Mouse (Mus musculus) cerebellum, postnatal 36 days (tissue): ENCODE results near the gene Sobp.

Experiments
- DNase-seq, 2 experiments: peaks; one replicate each; pipeline ENCODE4 v3.0.0; 2021 to 2022; ENCODE audit warnings: mixed read lengths in 2 of 2

Sobp gene

DNA sequence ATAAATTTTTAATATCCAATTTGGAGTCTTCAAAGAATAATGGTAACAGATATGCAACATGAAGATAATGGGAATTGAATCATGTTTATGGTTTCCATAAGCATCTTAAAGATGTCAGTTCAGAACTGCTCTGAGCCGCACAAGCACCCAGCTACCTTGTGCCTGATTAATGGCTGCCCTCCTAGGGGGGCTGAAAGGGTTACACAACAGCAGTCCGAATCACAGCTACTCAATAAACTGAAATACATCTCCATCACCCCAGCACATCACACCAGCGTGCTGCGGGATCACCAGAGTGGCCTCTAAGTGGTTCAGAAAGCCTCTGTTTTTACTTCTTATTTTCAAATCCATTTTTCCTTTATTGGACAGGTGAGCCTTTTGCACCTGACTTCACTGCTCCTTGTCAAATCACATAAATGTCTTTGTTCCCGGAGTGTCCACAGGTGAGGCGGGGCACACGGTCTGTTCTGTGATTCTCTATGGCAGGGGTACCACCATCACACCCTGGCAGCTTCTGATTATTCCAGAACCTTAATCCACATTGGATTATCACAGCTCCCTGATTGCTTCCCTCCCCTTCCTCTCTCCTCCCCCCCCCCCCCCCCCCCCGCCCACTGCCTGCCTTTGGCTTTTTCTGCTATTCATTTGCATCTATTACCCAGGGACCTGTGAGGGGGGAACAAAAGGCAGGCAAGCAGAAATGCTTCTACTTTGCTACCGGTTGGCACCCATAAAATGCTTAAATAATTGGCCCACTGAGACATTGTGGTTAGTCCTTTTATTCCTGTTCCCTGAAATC is 90.8 kb downstream of the Sobp start:
- DNase-seq = no peak

DNA sequence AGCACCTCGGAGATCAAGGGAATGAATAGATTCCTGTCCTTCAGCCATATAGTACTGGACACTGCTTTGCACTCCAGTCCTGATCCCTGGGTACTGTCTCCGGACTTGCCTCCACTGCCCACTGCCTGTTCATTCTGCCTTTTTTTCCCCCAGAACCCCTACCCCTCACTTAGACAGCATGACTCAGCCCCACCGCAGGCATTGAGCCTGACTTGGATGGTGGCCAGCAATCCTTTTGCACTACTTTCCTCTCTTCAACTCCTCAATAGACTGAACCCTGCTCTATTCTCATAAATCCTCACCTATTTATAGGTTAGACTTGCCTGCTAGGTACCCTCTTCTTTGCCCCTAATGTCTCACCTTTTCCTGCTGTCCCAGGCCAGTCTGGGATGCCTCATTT is 93.0 kb downstream of the Sobp start:
- peak in 1 of 2 experiments; percentile 13 for DNase-seq

DNA sequence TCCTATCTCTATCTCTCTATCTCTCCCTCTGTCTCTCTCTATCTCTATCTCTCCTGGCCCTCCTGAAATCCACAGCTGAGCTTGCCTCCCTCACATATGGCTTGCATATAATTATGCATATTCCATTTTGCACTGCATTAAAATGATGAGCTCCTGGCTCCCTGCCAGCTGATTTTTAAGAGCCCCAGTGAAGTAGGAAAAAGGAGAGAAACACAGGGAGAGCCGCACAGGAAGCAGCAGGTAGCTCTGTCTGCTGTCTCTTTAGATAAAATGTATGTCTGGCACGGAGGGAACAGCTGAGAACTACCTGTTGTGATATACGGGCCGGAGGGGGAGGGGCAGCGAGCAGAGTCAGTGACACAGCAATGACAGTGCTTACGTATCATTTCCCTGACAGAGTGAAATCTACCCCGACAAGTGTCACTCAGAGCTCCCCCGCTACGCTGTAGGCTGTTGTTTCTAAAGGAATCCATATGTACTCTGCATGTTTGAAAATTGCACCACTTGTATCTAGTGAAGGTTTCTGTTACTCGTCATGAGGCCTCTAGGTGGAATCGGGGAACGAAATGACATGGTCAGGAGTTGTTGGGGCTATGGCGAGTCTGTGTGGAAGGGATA is 98.7 kb downstream of the Sobp start:
- DNase-seq = no peak

DNA sequence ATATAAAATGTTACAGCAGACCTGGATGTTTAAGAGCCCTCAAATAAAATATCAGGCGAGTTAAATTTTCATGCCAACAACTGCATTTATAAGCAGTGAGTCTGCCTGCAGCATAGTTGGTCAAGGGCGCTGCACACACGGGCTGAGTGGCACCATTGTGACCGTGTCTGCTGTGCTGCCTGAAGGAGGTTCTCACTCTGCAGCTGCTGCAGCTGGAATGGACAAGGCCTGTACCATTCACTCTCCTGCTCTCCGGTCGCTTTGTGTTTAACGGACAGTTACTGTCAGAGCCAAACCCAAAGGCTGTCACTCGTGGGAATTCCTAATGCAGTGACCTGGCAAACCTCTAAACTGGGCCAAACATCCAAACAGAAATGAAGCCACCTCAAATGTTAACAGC is 101.0 kb downstream of the Sobp start:
- no peak for DNase-seq

DNA sequence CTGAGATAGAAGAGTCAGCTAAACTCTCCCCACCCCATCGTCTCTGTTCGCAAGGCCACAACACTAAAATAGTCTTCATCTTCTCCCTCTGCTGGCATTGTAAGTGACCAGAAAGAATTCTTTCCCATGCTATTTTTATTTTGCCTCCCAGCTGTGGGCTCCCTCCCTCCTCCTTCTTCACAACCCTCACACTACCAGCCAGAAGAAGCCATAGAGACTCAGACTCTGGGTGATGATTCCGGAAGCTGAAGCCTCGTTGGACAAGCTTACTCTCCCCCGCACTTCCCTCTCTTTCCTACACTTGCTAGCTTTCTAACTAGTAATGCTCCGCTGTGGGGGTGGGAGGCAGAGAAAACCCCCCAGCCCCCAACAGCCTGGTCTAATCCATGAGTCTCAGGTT is 103.4 kb downstream of the Sobp start:
- no peak for DNase-seq

DNA sequence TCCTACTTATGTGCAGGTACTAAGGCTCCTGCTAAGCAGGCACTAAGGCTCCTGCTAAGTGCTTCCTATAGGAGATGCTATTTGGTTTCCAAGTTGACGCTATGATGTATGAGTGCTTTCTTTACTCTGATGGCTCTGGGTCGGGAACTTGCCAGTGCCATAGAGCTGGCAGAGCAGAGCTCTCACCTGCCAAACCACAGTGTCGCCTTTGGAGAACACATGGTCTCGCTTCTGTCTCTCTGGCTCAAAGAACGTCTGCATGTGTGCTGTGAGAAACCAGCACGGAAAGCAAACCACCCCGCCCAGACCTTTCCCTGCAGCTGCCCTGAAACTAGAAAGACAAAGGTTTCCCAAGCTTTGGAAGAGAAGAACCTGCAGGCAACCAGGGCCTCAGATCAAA is 109.0 kb downstream of the Sobp start:
- peak; percentile 34 to 43 for DNase-seq

DNA sequence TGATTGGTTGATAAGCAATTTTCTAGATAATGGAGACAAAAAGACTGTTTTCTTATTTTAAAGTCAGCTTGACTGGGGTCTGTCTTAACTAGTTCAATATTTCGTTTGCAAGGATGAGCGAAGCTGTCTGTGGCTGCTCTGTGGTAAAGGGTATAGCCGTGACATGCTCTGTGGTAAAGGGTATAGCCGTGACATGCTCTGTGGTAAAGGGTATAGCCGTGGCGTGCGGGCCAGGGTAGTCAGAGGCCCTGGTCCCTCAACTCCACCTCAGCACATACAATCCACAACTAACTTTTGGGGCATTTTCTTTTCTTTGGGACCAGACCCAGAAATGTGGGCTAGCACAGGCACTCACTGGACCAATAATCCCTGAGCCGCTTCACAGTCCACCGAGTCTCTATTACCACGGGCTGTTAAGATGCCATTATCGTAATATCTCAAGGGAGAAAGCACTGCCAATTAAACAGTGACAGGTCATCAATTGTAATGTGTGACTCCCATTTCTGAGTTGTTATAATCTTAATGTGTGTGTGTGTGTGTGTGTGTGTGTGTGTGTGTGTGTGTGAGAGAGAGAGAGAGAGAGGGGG is 112.7 kb downstream of the Sobp start:
- DNase-seq = no peak

DNA sequence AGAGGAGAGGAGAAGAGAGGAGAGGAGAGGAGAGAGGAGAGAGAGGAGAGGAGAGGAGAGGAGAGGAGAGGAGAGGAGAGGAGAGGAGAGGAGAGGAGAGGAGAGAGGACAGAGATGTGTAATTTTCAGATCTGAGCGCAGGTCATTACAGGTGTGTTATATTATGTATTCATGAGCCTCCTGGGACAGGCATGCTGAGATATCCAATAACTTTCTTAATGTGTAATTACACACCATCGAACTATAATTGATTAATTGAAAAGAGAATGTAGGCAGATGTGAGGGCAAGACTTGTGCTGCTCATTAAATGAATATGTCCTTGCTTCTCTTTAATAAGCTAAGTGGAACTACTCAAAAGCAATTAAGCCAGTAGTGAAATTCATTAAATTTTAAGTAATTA is 118.9 kb downstream of the Sobp start:
- DNase-seq = no peak

DNA sequence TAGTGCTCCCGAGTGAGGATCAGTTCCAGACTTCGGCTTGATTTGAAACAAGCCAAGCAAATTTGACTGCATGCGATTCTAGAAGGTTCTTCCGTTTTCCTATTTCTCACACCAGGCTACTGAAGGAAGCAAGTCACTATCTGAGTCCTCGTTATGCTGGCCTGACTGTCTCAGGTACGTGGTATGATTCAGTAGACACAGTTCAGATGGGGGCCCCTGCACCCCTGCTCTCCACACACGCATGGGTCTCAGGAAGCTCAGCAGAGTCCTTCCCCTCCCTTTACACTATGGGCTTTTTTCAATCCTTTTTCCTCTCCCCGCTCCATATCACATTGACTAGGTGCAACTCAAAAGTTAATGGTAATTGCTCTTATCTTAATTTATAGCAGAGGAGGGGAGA is 119.6 kb downstream of the Sobp start:
- no peak for DNase-seq

DNA sequence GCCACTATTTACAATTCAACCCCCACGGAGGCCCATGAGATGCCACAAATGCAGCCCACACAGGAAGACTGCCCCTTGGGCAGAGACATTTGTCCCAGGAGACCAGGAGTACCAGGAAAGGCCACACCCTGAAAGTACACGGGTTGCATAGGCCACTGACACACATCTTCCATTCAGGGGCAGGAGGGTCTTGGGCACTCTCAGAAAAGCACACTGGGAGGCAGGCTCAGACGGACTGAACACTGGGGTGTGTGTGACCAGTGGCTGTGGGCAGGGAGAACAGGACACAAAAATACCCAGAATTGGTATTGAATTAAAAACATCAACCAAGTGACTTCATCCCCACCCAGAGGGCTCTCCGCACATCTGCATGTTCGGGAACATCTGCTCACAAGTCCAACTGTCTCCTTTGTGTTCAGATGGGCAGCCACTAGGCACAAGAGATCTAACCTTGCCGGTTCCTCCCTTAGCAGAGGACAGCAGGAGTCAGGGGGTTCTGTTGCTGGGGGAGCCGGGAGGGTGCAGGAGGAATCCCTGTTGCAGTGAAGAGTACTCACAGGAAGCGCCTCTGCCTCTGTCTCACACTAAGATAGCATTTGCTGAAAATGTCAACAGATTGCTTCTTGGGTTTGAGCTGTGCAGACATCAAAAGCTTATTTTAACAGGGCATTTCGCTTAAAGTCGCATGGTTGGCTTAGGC is 120.3 kb downstream of the Sobp start:
- DNase-seq = no peak

DNA sequence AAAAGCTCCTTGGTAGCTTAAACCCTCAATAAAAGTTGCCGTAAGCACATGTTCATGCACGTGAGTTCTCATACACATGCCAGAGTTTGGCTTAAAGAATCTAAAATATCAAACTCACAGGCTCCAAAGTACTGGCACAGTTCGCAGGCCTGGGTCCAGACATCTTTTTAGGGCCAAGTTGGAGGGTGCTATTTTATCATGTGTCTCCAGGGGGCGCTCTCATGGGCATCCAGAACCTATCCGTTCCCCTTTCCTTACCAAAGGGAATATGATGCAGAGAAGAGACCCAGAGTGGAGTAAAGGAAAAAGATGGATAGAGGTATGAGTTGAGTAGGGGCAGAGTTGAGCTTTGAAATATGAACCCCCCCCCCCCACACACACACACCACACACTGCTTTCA is 121.9 kb downstream of the Sobp start:
- DNase-seq = peak; percentile 50

DNA sequence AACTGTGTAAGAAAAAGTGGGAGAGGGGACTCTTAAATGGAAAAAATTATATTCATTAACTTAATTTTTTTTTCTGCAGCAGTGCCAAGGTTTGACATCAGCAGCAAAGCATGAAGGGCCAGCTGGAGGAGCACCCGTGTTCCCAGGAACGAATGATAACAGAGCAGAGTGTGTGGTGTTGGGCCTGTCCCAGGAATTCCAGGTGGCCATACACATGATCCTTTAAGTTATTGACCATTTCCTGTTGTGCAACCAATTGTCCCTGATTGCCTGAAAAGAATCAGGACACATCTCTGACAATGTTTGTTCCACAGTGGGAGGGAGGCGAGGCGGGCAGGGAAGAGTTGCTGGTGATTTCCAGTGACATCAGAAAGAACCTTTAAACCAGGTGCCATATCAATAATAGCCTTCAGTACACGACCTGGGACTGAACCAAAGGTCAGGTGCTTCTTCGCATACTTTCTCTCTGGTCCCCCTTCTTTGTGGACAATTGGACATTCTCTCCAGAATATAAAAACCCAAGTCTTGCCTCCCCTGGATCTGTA is 126.5 kb downstream of the Sobp start:
- DNase-seq = no peak

DNA sequence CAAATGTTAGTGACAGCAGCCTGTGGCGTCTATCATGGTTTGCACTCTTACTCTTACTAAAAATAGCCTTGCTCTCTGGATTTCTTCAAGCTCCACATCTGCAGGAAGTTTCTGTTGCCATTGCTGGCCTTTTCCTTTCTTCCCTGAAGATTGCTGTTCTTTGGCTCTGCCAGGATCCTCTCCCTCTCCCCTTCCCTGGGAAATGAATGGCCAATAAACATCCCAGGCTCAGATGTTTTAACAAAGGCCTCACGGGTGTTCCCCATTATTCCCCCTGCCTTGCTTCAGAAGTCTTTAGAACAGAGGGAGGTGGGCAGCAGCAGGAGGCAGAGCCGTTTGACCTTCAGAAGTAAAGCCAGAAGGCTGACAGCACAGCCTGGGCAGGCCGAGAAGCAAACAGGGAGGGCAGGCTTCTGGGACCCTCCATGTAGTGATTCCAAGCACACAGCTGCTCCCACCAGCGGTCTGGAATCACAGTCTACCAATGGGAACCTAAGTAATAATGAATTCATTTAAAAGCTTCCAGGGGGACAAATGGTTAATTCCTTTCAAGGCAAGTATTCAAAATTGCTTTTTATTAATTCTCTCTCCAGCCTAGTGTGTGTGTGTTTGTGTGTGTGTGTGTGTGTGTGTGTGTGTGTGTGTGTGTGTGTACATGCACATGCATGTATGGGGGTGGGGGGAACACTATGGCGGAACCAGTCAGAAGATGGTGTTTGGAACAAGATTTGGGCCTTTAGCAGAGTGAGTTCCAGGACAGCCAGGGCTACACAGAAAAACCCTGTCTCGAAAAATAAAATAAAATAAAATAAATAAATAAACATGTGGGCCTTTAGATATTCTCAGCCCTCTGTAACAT is 130.8 kb downstream of the Sobp start:
- DNase-seq = no peak

DNA sequence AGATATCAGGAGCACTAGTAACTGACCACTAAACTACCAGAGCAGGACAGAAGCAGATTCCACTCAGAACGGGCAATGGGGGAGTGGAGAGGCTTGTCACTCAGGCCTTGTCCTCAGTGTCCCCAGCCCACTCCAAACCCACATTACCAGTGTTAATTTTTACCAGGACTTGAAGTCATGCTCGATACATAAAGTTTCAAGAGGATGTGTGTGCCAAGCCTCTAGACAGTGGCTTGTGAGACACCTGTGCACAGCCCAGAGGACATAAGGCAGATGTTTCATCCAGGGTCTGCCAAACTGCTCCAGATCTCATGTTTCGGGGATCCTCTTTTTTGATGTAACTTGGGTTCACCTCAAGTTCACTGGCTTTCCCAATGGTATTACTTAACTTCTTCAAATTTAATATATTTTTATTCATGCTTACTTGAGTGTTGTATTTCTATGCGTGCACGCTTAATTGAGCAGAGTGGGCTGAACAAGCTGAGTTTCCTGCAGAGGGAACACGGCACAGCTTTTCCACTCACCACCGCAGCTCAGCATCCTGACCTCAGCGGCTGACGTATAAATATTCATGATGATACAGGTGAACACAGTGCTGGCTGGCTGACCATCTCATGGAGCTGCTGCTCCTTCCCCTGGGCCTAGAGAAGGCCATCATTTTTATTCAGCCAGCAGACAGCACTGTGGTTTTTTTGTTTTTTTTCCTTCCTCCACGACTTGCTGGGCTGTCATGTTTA is 131.6 kb downstream of the Sobp start:
- no peak for DNase-seq

DNA sequence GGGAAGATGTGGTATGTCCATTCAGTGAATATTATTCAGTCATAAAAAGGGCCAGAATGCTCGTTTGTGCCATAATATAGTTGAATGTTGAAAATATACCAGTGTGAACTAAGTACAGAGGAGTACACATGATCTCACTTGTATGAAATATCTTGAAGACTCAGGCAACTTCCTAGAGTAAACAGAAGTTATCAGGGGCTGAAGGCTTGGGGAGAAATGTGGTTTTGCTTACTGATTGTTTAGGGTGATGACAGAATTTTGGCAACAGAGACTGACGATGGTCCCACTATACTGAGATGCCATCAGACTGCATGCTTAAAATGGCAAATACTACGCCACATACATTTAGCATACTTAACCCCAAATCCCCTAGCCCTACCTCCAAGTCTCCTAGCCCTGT is 132.5 kb downstream of the Sobp start:
- no peak for DNase-seq

DNA sequence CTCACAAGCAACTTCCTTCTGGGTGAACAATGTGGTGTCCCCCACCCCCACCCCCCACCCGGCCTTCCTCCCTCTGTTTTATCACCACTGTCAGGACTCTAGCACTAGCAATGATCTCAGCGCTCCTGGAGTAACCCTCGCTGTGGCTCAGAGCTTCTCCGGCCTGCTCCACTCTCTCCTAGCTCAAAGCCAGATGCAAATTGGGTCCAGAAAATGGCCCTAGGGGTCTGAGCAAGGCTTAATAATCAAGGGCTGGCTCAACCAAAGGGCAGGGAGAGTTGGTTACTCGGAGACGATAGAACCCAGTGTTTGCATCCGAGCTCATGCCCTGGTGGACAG is 136.9 kb downstream of the Sobp start:
- no peak for DNase-seq

DNA sequence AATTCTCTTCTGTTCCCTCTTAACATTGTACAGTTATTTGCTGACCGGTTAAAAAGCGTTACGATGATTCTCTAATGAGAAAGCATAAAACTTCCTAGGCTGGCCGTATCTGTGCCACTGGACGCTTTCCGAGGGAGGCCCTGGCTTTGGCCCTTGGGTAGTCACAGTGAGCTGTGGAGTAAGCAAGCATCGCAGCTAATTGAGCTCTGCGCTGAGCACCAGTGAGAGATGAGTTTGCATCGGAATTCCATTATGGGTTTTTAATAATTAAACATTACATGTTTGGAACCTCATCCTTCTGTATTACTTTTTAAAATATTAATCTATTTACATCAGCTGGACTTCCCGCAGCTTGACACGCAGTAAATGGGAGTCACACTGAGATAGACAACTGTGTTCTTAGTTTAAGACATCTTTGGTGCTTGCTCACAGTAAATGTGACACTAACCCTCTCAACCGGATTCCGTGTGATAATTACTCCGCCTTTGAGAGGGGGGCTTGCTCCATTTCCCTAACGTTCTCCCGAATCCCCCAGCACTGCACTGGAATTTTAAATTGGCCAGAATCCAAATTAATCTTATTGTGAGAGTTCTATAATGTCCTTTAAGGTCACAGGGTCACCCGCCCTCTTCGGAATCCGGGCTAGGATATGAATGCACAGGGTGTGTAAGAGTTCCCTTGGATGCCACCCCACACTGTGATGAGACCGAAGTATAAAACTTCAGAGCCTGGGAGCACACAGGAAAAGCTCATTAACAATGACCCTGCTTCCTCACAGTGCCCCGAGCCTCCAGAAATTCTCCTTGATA is 137.5 kb downstream of the Sobp start:
- no peak for DNase-seq

DNA sequence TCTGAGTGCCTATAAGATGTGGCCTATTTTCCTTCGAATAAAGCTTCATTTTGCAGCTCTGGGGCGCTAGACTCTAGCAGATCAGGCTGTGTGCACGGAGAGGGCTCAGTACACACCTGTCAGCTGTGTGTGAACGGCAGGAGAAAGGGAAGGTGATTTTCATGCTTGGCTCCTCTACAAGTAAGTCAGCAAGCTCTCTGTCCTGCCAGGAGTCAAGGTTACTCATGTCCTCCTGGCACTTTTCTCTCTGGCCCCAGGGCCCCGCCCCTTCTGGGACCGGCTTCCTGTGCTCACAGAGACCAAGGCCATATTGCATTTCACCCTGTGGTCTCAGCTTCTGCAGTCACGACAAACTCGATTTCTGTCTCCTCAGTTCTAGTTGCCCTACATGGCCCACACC is 138.8 kb downstream of the Sobp start:
- DNase-seq = peak; percentile 34 to 42

DNA sequence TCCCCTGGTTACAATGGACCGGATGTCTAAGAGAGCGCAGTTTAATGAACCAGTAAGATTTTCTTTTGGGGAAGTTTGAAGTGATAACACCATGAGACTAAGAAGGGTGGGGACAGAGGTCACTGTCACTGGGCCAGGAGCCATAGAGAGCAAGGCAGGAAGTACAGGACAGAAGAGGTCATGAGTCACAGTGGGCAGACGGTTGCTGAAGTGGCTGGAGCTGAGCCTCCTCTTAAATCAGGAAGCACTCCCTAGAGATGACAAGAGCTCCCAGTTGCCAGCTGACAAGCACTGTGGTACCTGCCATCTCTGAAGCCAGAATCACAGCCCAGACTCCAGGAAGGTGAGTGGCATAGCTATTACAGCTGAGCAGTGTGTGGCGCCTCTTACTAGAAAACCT is 139.5 kb downstream of the Sobp start:
- no peak for DNase-seq

DNA sequence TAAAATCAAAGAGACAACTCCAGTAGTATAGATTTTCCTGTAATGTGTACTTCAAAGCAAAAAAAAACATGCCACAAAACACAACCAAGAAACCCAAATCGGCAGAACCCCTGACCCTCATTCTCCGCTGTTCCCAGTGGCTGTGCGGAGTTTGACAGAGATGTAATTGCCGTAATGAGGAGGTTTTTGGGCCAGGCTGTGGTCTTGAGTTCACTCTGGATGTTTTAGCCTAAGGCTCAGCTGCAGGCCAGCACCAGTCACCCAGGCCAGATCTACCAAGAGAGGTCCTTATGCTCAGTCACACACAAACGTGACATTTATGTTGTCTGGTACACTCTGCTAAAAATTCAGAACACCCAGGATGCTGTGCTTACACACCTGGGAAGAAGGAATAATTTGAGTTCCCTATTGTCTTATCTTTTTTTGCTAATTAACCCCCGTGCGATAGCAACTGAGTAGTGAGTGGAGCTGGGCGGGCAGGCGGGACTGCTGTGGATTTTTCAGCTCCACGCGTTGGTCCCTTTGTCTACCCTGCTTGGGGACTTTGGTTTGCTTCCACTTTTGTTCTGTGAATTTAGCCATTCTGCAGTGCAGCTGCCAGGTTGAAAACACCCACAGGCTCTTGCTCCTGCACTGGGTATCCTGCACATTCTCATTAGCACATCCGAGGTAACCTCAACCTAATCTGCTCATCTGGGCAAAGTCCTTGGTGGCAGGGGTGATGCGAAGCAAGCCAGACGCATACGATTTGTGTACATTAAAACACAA is 140.7 kb downstream of the Sobp start:
- no peak for DNase-seq
